Mouse (Mus musculus) liver, postnatal 0 days (tissue): ENCODE measurements at regions not wholly inside any gene's neighbourhood (a gene's known extent, or its start where the extent isn't known, plus 50 kb on each side); places are given as distances from the start of the nearest gene placed in this dataset.

ENCODE experiments used
- ATAC-seq: fragments of 200-750 bp; cut with Nextera tagmentation; 2 replicates; pipeline ENCODE4 v1.8.0; 2017; ENCODE audit warnings: mild to moderate bottlenecking, moderate library complexity
- DNase-seq: peaks from one replicate; pipeline ENCODE4 v3.0.0-alpha.2; 2016
- H3K27ac ChIP-seq: fragments of 300-500 bp; sonication (generic); 2 replicates; pipeline ENCODE4 v1.5.1; 2014; ENCODE audit warnings: antibody characterized with exemption, moderate library complexity, mild to moderate bottlenecking, low read depth
- H3K27me3 ChIP-seq: fragments of 300-500 bp; sonication (generic); 2 replicates; pipeline ENCODE4 v1.6.1; 2014; ENCODE audit warnings: low read length, control low read depth, mixed read lengths; ENCODE audit not compliant: insufficient read depth
- H3K36me3 ChIP-seq: fragments of 300-500 bp; sonication (generic); replicated peaks from 2 replicates; pipeline ENCODE4 v1.6.1; 2014; ENCODE audit warnings: mild to moderate bottlenecking, control low read depth, low read length, moderate library complexity, mixed read lengths; ENCODE audit not compliant: insufficient read depth
- H3K4me1 ChIP-seq: fragments of 300-500 bp; sonication (generic); 2 replicates; pipeline ENCODE4 v1.6.1; 2014; ENCODE audit warnings: antibody characterized with exemption, mild to moderate bottlenecking, control low read depth; ENCODE audit not compliant: insufficient read depth
- H3K4me2 ChIP-seq: fragments of 300-500 bp; sonication (generic); 2 replicates; pipeline ENCODE4 v1.6.1; 2014; ENCODE audit warnings: low read depth, mild to moderate bottlenecking, low read length, moderate library complexity, mixed read lengths
- H3K4me3 ChIP-seq: fragments of 300-500 bp; sonication (generic); 2 replicates; pipeline ENCODE4 v1.5.1; 2014; ENCODE audit warnings: low read depth, low read length
- H3K9ac ChIP-seq: fragments of 300-500 bp; sonication (generic); replicated peaks from 2 replicates; pipeline ENCODE4 v1.6.1; 2014; ENCODE audit warnings: mild to moderate bottlenecking, moderate library complexity
- H3K9me3 ChIP-seq: fragments of 300-500 bp; sonication (generic); 2 replicates; pipeline ENCODE4 v1.6.1; 2016; ENCODE audit warnings: mild to moderate bottlenecking, control low read depth, low read length, mixed read lengths
- CTCF ChIP-seq: sonication (generic); IDR thresholded peaks from 2 replicates; pipeline ENCODE4 v1.5.1; 2016; ENCODE audit warnings: antibody characterized with exemption, low read depth
- EP300 ChIP-seq: IDR thresholded peaks from 2 replicates; pipeline ENCODE4 v1.6.1; 2016; ENCODE audit warnings: antibody characterized with exemption, low read depth, mild to moderate bottlenecking
- WGBS: fragments of 180-500 bp; shearing (Covaris S2); extraction: QIAGEN DNeasy Blood & Tissue Kit; methylation state at CpG from one replicate; pipeline ENCODE4 v1.1.7; 2014; ENCODE audit not compliant: insufficient replicate concordance; 5-methylcytosine and 5-hydroxymethylcytosine counted together

DNA sequence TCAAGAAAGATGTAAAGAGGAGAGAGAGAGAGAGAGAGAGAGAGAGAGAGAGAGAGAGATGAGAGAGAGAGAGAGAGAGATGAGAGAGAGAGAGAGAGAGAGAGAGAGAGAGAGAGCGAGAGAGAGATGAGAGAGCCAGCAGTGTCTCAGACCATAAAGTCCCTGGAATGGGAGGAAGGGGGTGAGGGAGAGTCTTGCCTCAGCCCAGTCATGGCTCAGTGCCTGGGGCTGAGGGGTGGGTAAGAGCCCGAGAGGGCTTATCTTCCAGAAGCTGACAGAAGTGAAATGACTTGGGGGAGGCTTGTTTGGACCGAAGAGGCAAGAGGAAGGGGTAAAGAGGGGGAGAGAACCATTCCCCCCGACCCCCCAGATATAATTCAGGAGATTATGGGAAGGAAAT is 79.6 kb downstream of the Hif1an start:
- Histone ChIP-seq H3K4me1 (no peaks in the 10 kb centered on the region), H3K27me3 (peaks cover 42% of the 10 kb centered on the region), H3K36me3 (no peaks in the 10 kb centered on the region), H3K9me3 (no peaks in the 10 kb centered on the region), H3K27ac (no peak overlapping the region), H3K4me3 (no peak overlapping the region), H3K4me2 (no peak overlapping the region), H3K9ac (no peak overlapping the region)
- ATAC-seq: no peak
- no peak for DNase-seq
- TF ChIP-seq EP300 (no peak), CTCF (no peak)
- WGBS: 43% methylated on average over 4 of the region's 4 CpGs

- no peaks in the 10 kb centered on the region for H3K36me3 ChIP-seq
- H3K4me3 ChIP-seq: no peak overlapping the region
- peaks cover 39% of the 10 kb centered on the region for H3K27me3 ChIP-seq
- WGBS: 62% methylated on average over 3 of the region's 3 CpGs
- no peaks in the 10 kb centered on the region for H3K9me3 ChIP-seq
- TF ChIP-seq CTCF (no peak), EP300 (no peak)
- DNase-seq (no peak), ATAC-seq (no peak)
- H3K4me1 ChIP-seq: no peaks in the 10 kb centered on the region
- H3K4me2 ChIP-seq: no peak overlapping the region
- no peak overlapping the region for H3K9ac ChIP-seq
- H3K27ac ChIP-seq: no peak overlapping the region
These were observed 81.7 kb downstream of the Hif1an start for GRCm38 (mm10) chr19:44644376-44644775.

- DNase-seq (no peak), ATAC-seq (no peak)
- Histone ChIP-seq H3K9ac (no peak overlapping the region), H3K27me3 (peaks cover 38% of the 10 kb centered on the region), H3K27ac (no peak overlapping the region), H3K4me2 (no peak overlapping the region), H3K9me3 (no peaks in the 10 kb centered on the region), H3K4me3 (no peak overlapping the region), H3K36me3 (no peaks in the 10 kb centered on the region), H3K4me1 (no peaks in the 10 kb centered on the region)
- no peak for TF ChIP-seq EP300
- no peak for TF ChIP-seq CTCF
- WGBS: 34% methylated on average over 4 of the region's 4 CpGs
These were observed 82.3 kb downstream of the Hif1an start for GRCm38 (mm10) chr19:44644929-44645328.

DNA sequence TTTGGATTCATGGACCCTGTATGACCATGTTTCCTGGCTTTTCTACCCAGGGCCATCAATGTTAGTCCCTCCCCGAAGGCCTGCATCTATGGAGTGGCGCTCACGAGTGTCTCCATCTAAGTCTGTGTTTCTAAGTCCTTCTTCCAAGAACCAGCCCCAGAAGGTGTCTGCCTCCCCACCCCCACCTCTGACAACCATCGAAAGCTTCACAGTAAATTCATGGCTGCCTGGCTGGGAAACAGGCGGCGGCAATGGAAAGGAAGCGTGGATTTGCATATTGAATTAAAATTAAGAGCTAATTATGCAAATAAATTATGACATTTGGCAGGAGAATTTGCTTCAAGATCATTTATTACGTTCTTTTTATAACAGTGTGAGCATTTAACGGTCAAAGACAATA is 83.9 kb downstream of the Hif1an start:
- DNase-seq (no peak), ATAC-seq (no peak)
- H3K4me1 ChIP-seq: no peaks in the 10 kb centered on the region
- no peak overlapping the region for H3K9ac ChIP-seq
- no peak overlapping the region for H3K4me2 ChIP-seq
- H3K27ac ChIP-seq: no peak overlapping the region
- no peak overlapping the region for H3K4me3 ChIP-seq
- H3K36me3 ChIP-seq: no peaks in the 10 kb centered on the region
- H3K9me3 ChIP-seq: no peaks in the 10 kb centered on the region
- peaks cover 35% of the 10 kb centered on the region for H3K27me3 ChIP-seq
- TF ChIP-seq CTCF (no peak), EP300 (no peak)
- WGBS: 67% methylated on average over 9 of the region's 9 CpGs

DNA sequence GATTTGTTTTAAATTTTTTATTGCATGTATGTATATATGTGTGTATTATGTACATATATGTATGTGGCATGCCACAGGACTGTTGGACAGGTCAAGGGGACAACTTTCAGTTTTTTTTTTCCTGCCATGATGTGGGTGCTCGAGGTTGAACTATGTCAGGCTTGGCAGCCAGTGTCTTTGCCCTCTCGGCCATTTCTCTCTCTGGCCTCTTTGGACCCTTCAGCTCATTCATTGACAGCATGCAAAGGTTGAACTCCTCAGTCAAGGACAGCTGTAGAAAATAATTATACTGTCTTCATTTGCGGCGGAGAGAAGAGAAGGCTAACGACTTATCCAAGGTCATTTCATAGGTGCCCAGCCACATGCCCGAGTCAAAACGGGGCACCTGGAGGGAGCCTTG is 86.6 kb downstream of the Hif1an start:
- 62% methylated on average over 7 of the region's 7 CpGs for WGBS
- no peak overlapping the region for H3K27ac ChIP-seq

DNA sequence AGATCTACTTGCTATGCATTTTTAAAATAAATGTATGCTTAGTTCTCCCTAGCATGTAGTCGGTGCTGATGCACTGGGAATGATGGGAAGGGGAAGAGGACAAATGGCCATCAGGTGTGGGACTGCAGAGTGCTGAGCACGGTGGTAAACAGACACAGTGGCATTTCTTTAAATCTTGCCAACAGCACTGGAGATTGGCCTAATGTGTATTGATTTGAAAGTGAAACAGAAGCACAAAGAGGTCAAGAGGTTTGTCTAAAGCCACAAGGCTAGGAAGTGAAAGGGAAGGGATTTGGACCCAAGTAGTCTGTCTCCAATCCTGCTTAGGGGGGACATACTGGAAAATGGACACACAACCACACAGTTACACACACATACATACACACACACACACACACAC is 88.2 kb downstream of the Hif1an start:
- no peak for DNase-seq
- H3K4me1 ChIP-seq: no peaks in the 10 kb centered on the region
- 17% methylated on average over 2 of the region's 2 CpGs for WGBS

More for the DNA sequence above, 86.6 kb downstream of the Hif1an start:
- no peaks in the 10 kb centered on the region for H3K4me1 ChIP-seq
- no peak overlapping the region for H3K4me3 ChIP-seq
- no peaks in the 10 kb centered on the region for H3K9me3 ChIP-seq
- no peak for TF ChIP-seq EP300
- TF ChIP-seq CTCF: no peak
- ATAC-seq (no peak), DNase-seq (no peak)
- no peak overlapping the region for H3K4me2 ChIP-seq
- peaks cover 34% of the 10 kb centered on the region for H3K27me3 ChIP-seq
- no peaks in the 10 kb centered on the region for H3K36me3 ChIP-seq
- H3K9ac ChIP-seq: no peak overlapping the region

GRCm38 (mm10) chr19:44651605-44652004 is 89.0 kb downstream of the Hif1an start:
- TF ChIP-seq CTCF (peak; percentile 20; the same call in 1 of the 2 replicates), EP300 (no peak)
- no peak for DNase-seq

More for the DNA sequence above, 88.2 kb downstream of the Hif1an start:
- H3K4me3 ChIP-seq: no peak overlapping the region
- no peak overlapping the region for H3K9ac ChIP-seq
- ATAC-seq: no peak
- no peak overlapping the region for H3K27ac ChIP-seq
- TF ChIP-seq CTCF (no peak), EP300 (no peak)
- H3K9me3 ChIP-seq: no peaks in the 10 kb centered on the region
- no peak overlapping the region for H3K4me2 ChIP-seq
- H3K27me3 ChIP-seq: peaks cover 43% of the 10 kb centered on the region
- no peaks in the 10 kb centered on the region for H3K36me3 ChIP-seq

More at GRCm38 (mm10) chr19:44651605-44652004, 89.0 kb downstream of the Hif1an start:
- no peak overlapping the region for H3K4me2 ChIP-seq
- no peaks in the 10 kb centered on the region for H3K9me3 ChIP-seq
- no peak overlapping the region for H3K9ac ChIP-seq
- H3K27ac ChIP-seq: no peak overlapping the region
- 8% methylated on average over 4 of the region's 4 CpGs for whole genome bisulfite sequencing
- H3K4me1 ChIP-seq: no peaks in the 10 kb centered on the region
- H3K4me3 ChIP-seq: no peak overlapping the region
- no peak for ATAC-seq
- no peaks in the 10 kb centered on the region for H3K36me3 ChIP-seq
- peaks cover 47% of the 10 kb centered on the region for H3K27me3 ChIP-seq
